Mouse (Mus musculus): ENCODE data around the gene Nfatc2. TPM values are rescaled to one million over a fixed set of nuclear protein-coding genes. Genes with fewer than 3 reads are reported as not detected.
A peak's percentile ranks its signal among the peaks of the same experiment; 100 is the strongest.

Nfatc2 gene
- total RNA-seq (2014; rRNA removed), result 5.1 and 6.4 TPM in 2 replicates
- 7.3 and 8.2 TPM in 2 replicates for polyA plus RNA-seq (2015; fragmentation: Nextera tagmentation; extraction: Ambion mirVana)

- peaks cover 2% of the 10 kb centered on the region for H3K4me1 ChIP-seq (ENCODE audit: insufficient read depth, low read length)
- H3K27me3 ChIP-seq (ENCODE audit: insufficient read depth, low read length), result peaks cover 5% of the 10 kb centered on the region; the same call in 1 of the 2 replicates
- DNase-seq (ENCODE audit: low spot score) (peak; percentile 89), ATAC-seq (ENCODE audit: low FRiP score) (peak; percentile 79)
- H3K36me3 ChIP-seq (ENCODE audit: insufficient read depth, low read length), result no peaks in the 10 kb centered on the region
- peak within 1 kb of the TSS; percentile 82 for H3K4me2 ChIP-seq (ENCODE audit: low read depth, low read length, poor library complexity, severe bottlenecking)
- peak within 1 kb of the TSS; percentile 63 for H3K4me3 ChIP-seq (ENCODE audit: low read depth, low read length)
- H3K9ac ChIP-seq (replicated peaks; ENCODE audit: low read length, poor library complexity, severe bottlenecking), result peak within 1 kb of the TSS; percentile 85
- H3K9me3 ChIP-seq (ENCODE audit: low read length), result no peaks in the 10 kb centered on the region
- H3K27ac ChIP-seq (ENCODE audit: low read depth, low read length), result peak within 1 kb of the TSS; percentile 83
- no peak for TF ChIP-seq CTCF (IDR thresholded peaks at IDR 0.05)
- WGBS, result 1% methylated on average over 48 of the region's 56 CpGs
Observed at GRCm38 (mm10) chr2:168601491-168602386, at the start of gene Nfatc2. TSS of gene Nfatc2 (minus strand) at chr2:168601657.

DNA sequence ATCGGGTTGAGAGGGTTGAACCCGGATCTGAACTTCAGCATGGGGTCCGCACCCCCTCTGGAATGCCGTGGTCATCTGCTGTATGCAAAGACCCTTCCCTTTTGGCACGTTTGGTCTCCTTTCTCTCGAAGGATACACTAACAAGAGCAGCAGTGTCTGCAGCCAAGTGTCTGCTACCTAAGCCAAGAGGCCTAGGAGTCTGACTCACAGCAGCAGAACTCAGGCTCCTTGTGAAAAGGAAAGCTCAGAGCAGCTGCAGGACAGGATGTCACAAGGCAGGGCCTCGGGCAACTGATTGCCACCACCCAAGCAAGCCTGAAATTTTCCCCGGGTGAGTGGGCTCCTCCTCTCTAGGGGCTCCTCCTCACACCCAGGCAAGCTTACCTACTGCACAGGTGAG is 46.7 kb upstream of the Nfatc2 start:
- Histone ChIP-seq H3K4me3 (ENCODE audit: low read depth, low read length) (no peak overlapping the region), H3K9ac (replicated peaks; ENCODE audit: low read length, poor library complexity, severe bottlenecking) (no peak overlapping the region), H3K4me2 (ENCODE audit: low read depth, low read length, poor library complexity, severe bottlenecking) (no peak overlapping the region), H3K4me1 (ENCODE audit: insufficient read depth, low read length) (no peaks in the 10 kb centered on the region), H3K9me3 (ENCODE audit: low read length) (no peaks in the 10 kb centered on the region), H3K27ac (ENCODE audit: low read depth, low read length) (no peak overlapping the region), H3K36me3 (ENCODE audit: insufficient read depth, low read length) (peaks cover 71% of the 10 kb centered on the region), H3K27me3 (ENCODE audit: insufficient read depth, low read length) (no peaks in the 10 kb centered on the region)
- ATAC-seq (ENCODE audit: low FRiP score) (no peak), DNase-seq (ENCODE audit: low spot score) (no peak)
- WGBS, result 83% methylated on average over 8 of the region's 8 CpGs
- no peak for TF ChIP-seq CTCF (IDR thresholded peaks at IDR 0.05)

GRCm38 (mm10) chr2:168644855-168645254 is 43.4 kb upstream of the Nfatc2 start:
- Histone ChIP-seq H3K9me3 (ENCODE audit: low read length) (no peaks in the 10 kb centered on the region), H3K36me3 (ENCODE audit: insufficient read depth, low read length) (peaks cover 71% of the 10 kb centered on the region), H3K4me2 (ENCODE audit: low read depth, low read length, poor library complexity, severe bottlenecking) (no peak overlapping the region), H3K4me1 (ENCODE audit: insufficient read depth, low read length) (no peaks in the 10 kb centered on the region), H3K27ac (ENCODE audit: low read depth, low read length) (no peak overlapping the region), H3K9ac (replicated peaks; ENCODE audit: low read length, poor library complexity, severe bottlenecking) (no peak overlapping the region), H3K27me3 (ENCODE audit: insufficient read depth, low read length) (no peaks in the 10 kb centered on the region), H3K4me3 (ENCODE audit: low read depth, low read length) (no peak overlapping the region)
- WGBS, result 46% methylated on average over 6 of the region's 6 CpGs
- TF ChIP-seq CTCF (IDR thresholded peaks at IDR 0.05), result no peak
- no peak for ATAC-seq (ENCODE audit: low FRiP score)
- DNase-seq (ENCODE audit: low spot score), result no peak

DNA sequence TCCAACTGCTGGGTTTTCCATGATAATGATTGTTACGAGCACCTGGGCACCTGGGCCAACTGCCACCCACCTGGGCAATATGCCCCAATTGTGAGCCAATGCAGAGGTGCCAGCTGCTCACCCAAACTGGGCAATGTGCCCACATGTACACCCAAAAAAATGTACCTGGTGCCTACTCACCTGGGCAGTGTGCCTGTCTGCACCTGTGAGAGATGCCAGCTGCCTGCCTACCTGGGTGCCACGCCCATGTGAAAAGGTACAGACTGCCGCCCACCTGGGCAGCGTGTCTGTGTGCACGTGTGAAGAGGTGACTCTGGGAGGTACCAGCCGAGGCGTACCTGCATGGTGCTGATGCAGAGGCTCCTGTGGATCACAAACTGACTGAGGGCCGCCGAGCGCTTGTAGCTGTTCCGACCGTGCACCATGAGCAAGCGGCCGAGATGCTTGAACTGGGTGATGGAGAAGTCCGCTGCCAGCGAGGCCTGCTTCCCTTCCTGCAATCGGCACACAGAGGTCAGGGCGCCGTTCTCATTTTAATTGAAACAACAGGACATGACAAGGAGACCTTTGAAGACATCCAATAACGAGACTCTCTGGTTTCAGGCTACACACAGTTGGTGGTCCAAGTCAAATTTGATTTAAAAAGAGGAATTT is 42.2 kb upstream of the Nfatc2 start:
- H3K27me3 ChIP-seq (ENCODE audit: insufficient read depth, low read length), result no peaks in the 10 kb centered on the region
- WGBS, result 85% methylated on average over 20 of the region's 20 CpGs
- no peak overlapping the region for H3K27ac ChIP-seq (ENCODE audit: low read depth, low read length)
- peaks cover 71% of the 10 kb centered on the region for H3K36me3 ChIP-seq (ENCODE audit: insufficient read depth, low read length)
- no peak overlapping the region for H3K4me3 ChIP-seq (ENCODE audit: low read depth, low read length)
- no peaks in the 10 kb centered on the region for H3K4me1 ChIP-seq (ENCODE audit: insufficient read depth, low read length)
- TF ChIP-seq CTCF (IDR thresholded peaks at IDR 0.05), result no peak
- no peaks in the 10 kb centered on the region for H3K9me3 ChIP-seq (ENCODE audit: low read length)
- no peak overlapping the region for H3K4me2 ChIP-seq (ENCODE audit: low read depth, low read length, poor library complexity, severe bottlenecking)
- H3K9ac ChIP-seq (replicated peaks; ENCODE audit: low read length, poor library complexity, severe bottlenecking), result no peak overlapping the region
- ATAC-seq (ENCODE audit: low FRiP score) (no peak), DNase-seq (ENCODE audit: low spot score) (no peak)

GRCm38 (mm10) chr2:168642187-168642586 is 40.7 kb upstream of the Nfatc2 start:
- DNase-seq (ENCODE audit: low spot score), result peak; percentile 27
- no peaks in the 10 kb centered on the region for H3K9me3 ChIP-seq (ENCODE audit: low read length)
- H3K4me2 ChIP-seq (ENCODE audit: low read depth, low read length, poor library complexity, severe bottlenecking), result no peak overlapping the region
- no peak overlapping the region for H3K9ac ChIP-seq (replicated peaks; ENCODE audit: low read length, poor library complexity, severe bottlenecking)
- peaks cover 71% of the 10 kb centered on the region for H3K36me3 ChIP-seq (ENCODE audit: insufficient read depth, low read length)
- H3K4me3 ChIP-seq (ENCODE audit: low read depth, low read length), result no peak overlapping the region
- 25% methylated on average over 11 of the region's 11 CpGs for WGBS
- 0 out of 2 replicates have a peak, but pooled peaks have one; percentile 27 for ATAC-seq (ENCODE audit: low FRiP score)
- H3K27ac ChIP-seq (ENCODE audit: low read depth, low read length), result no peak overlapping the region
- H3K27me3 ChIP-seq (ENCODE audit: insufficient read depth, low read length), result no peaks in the 10 kb centered on the region
- no peaks in the 10 kb centered on the region for H3K4me1 ChIP-seq (ENCODE audit: insufficient read depth, low read length)
- no peak for TF ChIP-seq CTCF (IDR thresholded peaks at IDR 0.05)

DNA sequence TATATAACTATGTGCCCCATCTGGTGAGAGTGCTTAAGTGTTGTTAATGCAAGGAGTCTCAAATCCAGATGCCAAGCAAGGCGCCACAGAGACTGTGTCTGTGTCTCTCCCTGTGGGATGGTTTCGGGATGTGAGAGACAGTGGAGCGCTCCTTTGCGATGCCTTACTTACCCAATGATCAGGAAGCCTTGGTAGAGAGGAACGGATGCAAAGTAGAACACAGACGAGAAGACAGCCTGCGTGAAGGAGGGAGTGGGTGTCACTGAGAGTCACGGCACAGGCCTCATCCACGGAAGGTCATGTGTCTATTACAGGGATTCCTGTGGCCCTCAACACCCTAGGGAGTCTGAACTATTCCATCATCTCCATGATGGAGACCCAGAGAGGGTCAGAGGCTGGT is 39.0 kb upstream of the Nfatc2 start:
- Histone ChIP-seq H3K36me3 (ENCODE audit: insufficient read depth, low read length) (peaks cover 65% of the 10 kb centered on the region), H3K27me3 (ENCODE audit: insufficient read depth, low read length) (no peaks in the 10 kb centered on the region), H3K9ac (replicated peaks; ENCODE audit: low read length, poor library complexity, severe bottlenecking) (no peak overlapping the region), H3K27ac (ENCODE audit: low read depth, low read length) (no peak overlapping the region), H3K4me1 (ENCODE audit: insufficient read depth, low read length) (no peaks in the 10 kb centered on the region), H3K4me3 (ENCODE audit: low read depth, low read length) (no peak overlapping the region), H3K4me2 (ENCODE audit: low read depth, low read length, poor library complexity, severe bottlenecking) (no peak overlapping the region), H3K9me3 (ENCODE audit: low read length) (no peaks in the 10 kb centered on the region)
- 95% methylated on average over 9 of the region's 9 CpGs for WGBS
- ATAC-seq (ENCODE audit: low FRiP score), result no peak
- no peak for DNase-seq (ENCODE audit: low spot score)
- TF ChIP-seq CTCF (IDR thresholded peaks at IDR 0.05), result no peak
